Comparison of ENCODE assay signal across 7 mouse cellular contexts in the genomic region with DNA sequence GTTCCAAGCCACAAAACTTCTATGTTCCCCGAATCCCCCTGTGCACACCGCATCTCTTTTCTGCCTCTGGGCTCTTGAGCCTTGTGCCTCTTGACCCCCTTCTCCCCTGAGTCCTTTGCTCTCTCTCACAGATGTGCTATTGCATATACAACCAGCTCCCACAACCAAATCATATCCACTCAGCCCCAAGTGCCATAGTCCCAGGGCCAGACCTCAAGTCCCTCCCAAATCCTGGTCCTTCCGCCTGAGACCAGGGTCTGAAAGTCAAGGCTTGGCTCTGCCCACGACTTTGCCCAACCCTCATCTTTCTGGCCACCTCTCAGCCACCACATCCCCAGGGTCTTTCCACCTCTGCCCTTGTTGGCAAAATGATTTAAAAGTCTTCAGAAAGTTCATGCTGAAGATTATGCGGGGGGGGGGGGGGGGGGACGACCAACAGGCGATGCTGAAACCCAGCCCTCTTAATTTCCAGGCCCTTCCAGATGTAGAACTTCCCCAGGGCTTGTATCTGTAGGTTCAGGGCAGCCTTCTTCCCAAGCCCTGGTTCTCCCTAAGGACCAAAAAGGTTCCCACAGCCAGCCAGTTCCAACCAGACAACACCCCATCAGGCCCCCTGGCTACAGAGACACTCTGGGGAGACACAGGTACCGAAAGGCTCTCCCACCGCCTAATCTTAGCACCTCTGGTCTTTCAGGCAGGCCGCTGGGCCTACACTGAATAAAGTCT. TPM values are rescaled to one million over a fixed set of nuclear protein-coding genes. Genes with fewer than 3 reads are reported as not detected.
A peak's percentile ranks its signal among the peaks of the same experiment; 100 is the strongest.
DNase-seq lines count a peak whose midpoint lies in the region; ATAC-seq and TF ChIP-seq lines count a peak whose summit lies in the region.

No protein-coding gene starts in this region.

- 19% methylated on average over 10 of the region's 10 CpGs for WGBS in forebrain, embryonic 10.5 days
- 10% methylated on average over 9 of the region's 10 CpGs for WGBS in intestine, postnatal 0 days
- 10% methylated on average over 10 of the region's 10 CpGs for WGBS in midbrain, embryonic 15.5 days

- H3K9ac ChIP-seq in intestine, postnatal 0 days (ENCODE audit: low read depth, low read length): peak overlapping the region; percentile 90
- H3K9ac ChIP-seq in midbrain, embryonic 15.5 days: peak overlapping the region; percentile 86

- H3K4me2 ChIP-seq in intestine, postnatal 0 days (replicated peaks; ENCODE audit: low read depth): peak overlapping the region; percentile 78
- peak overlapping the region; percentile 74 for H3K4me2 ChIP-seq in midbrain, embryonic 15.5 days

- peak overlapping the region; percentile 97 for H3K27ac ChIP-seq in forebrain, embryonic 10.5 days
- peak overlapping the region; percentile 97 for H3K27ac ChIP-seq in intestine, postnatal 0 days (ENCODE audit: low read depth, low read length)
- H3K27ac ChIP-seq in midbrain, embryonic 15.5 days: no peak overlapping the region

- peaks cover 17% of the 10 kb centered on the region for H3K27me3 ChIP-seq in forebrain, embryonic 10.5 days (ENCODE audit: poor library complexity, severe bottlenecking)
- H3K27me3 ChIP-seq in intestine, postnatal 0 days (replicated peaks; ENCODE audit: control insufficient read depth, insufficient read depth, low read length): no peaks in the 10 kb centered on the region
- no peaks in the 10 kb centered on the region for H3K27me3 ChIP-seq in midbrain, embryonic 15.5 days (replicated peaks)

- no peak for ATAC-seq in intestine, postnatal 0 days
- ATAC-seq in midbrain, embryonic 15.5 days (replicated peaks): no peak
- no peak for ATAC-seq in erythroid progenitor cell, adult 5-6 weeks (replicated peaks; ENCODE audit: low FRiP score, poor library complexity, severe bottlenecking)

- peak; percentile 25 for DNase-seq in ovary, postnatal 36 days (ENCODE audit: low spot score)
- DNase-seq in ovary, adult 18-20 months (ENCODE audit: low spot score): no peak
- DNase-seq in forebrain, embryonic 10.5 days (ENCODE audit: extremely low spot score, low spot score): peak; percentile 35
- DNase-seq in thymus, postnatal 0 days (ENCODE audit: low spot score): no peak

- H3K4me1 ChIP-seq in forebrain, embryonic 10.5 days: peaks cover 45% of the 10 kb centered on the region
- H3K4me1 ChIP-seq in intestine, postnatal 0 days (replicated peaks; ENCODE audit: control insufficient read depth, insufficient read depth, low read length): peaks cover 3% of the 10 kb centered on the region; the same call in 1 of the 2 replicates
- H3K4me1 ChIP-seq in midbrain, embryonic 15.5 days: peaks cover 40% of the 10 kb centered on the region

- peak overlapping the region; percentile 74 for H3K4me3 ChIP-seq in forebrain, embryonic 10.5 days
- peak overlapping the region; percentile 86 for H3K4me3 ChIP-seq in intestine, postnatal 0 days (ENCODE audit: low read depth, low read length)
- peak overlapping the region; percentile 87 for H3K4me3 ChIP-seq in midbrain, embryonic 15.5 days

- peaks cover 37% of the 10 kb centered on the region for H3K36me3 ChIP-seq in forebrain, embryonic 10.5 days (replicated peaks)
- peaks cover 16% of the 10 kb centered on the region for H3K36me3 ChIP-seq in intestine, postnatal 0 days (ENCODE audit: control insufficient read depth, insufficient read depth)
- H3K36me3 ChIP-seq in midbrain, embryonic 15.5 days (replicated peaks): peaks cover 9% of the 10 kb centered on the region; the same call in 1 of the 2 replicates

- no peak for TF ChIP-seq CTCF in intestine, postnatal 0 days (IDR thresholded peaks at IDR 0.05; ENCODE audit: low read depth)

- no peaks in the 10 kb centered on the region for H3K9me3 ChIP-seq in forebrain, embryonic 10.5 days
- no peaks in the 10 kb centered on the region for H3K9me3 ChIP-seq in intestine, postnatal 0 days (ENCODE audit: control insufficient read depth)
- H3K9me3 ChIP-seq in midbrain, embryonic 15.5 days: no peaks in the 10 kb centered on the region

RNA-seq across cellular contexts. Expression of gene Adcy6, which starts 1.7 kb away (rescaled TPM):
- polyA plus RNA-seq in forebrain, embryonic 10.5 days (2016; fragmentation: Nextera tagmentation; extraction: Ambion mirVana): 9.4 and 11.9 TPM in 2 replicates
- polyA plus RNA-seq in intestine, postnatal 0 days (2015; fragmentation: Nextera tagmentation; extraction: Ambion mirVana): 10.6 and 11.1 TPM in 2 replicates
- 14.0 and 15.2 TPM in 2 replicates for polyA plus RNA-seq in midbrain, embryonic 15.5 days (2015; fragmentation: Nextera tagmentation; extraction: Ambion mirVana)
- 12.6 and 17.0 TPM in 2 replicates for polyA plus RNA-seq in thymus, postnatal 0 days (2015; fragmentation: Nextera tagmentation; extraction: Ambion mirVana)
- 62.3 and 81.3 TPM in 2 replicates for total RNA-seq in erythroid progenitor cell, adult 5-6 weeks (2015; ENCODE audit: low replicate concordance)
- total RNA-seq in erythroid progenitor cell, adult 5-6 weeks (2017; ENCODE audit: low replicate concordance): 133 and 140 TPM in 2 replicates

RNA-seq across cellular contexts. Expression of gene Cacnb3, which starts 22.4 kb away (rescaled TPM):
- 19.9 and 21.7 TPM in 2 replicates for polyA plus RNA-seq in forebrain, embryonic 10.5 days (2016; fragmentation: Nextera tagmentation; extraction: Ambion mirVana)
- 9.3 and 10.3 TPM in 2 replicates for polyA plus RNA-seq in intestine, postnatal 0 days (2015; fragmentation: Nextera tagmentation; extraction: Ambion mirVana)
- polyA plus RNA-seq in midbrain, embryonic 15.5 days (2015; fragmentation: Nextera tagmentation; extraction: Ambion mirVana): 199 and 201 TPM in 2 replicates
- 8.5 and 9.6 TPM in 2 replicates for polyA plus RNA-seq in thymus, postnatal 0 days (2015; fragmentation: Nextera tagmentation; extraction: Ambion mirVana)
- total RNA-seq in erythroid progenitor cell, adult 5-6 weeks (2015; ENCODE audit: low replicate concordance): not detected in 2 replicates
- 0.77 TPM in 1 of 2 replicates, not detected in the other for total RNA-seq in erythroid progenitor cell, adult 5-6 weeks (2017; ENCODE audit: low replicate concordance)

RNA-seq across cellular contexts. Expression of gene 4930415O20Rik, which starts 37.4 kb away (rescaled TPM):
- polyA plus RNA-seq in forebrain, embryonic 10.5 days (2016; fragmentation: Nextera tagmentation; extraction: Ambion mirVana): 0.29 TPM in 1 of 2 replicates, not detected in the other
- not detected in 2 replicates for polyA plus RNA-seq in intestine, postnatal 0 days (2015; fragmentation: Nextera tagmentation; extraction: Ambion mirVana)
- 0.44 and 0.46 TPM in 2 replicates for polyA plus RNA-seq in midbrain, embryonic 15.5 days (2015; fragmentation: Nextera tagmentation; extraction: Ambion mirVana)
- not detected in 2 replicates for polyA plus RNA-seq in thymus, postnatal 0 days (2015; fragmentation: Nextera tagmentation; extraction: Ambion mirVana)
- not detected in 2 replicates for total RNA-seq in erythroid progenitor cell, adult 5-6 weeks (2015; ENCODE audit: low replicate concordance)
- total RNA-seq in erythroid progenitor cell, adult 5-6 weeks (2017; ENCODE audit: low replicate concordance): not detected in 2 replicates

RNA-seq across cellular contexts. Expression of gene Ccnt1, which starts 37.5 kb away (rescaled TPM):
- polyA plus RNA-seq in forebrain, embryonic 10.5 days (2016; fragmentation: Nextera tagmentation; extraction: Ambion mirVana): 59.8 and 62.0 TPM in 2 replicates
- polyA plus RNA-seq in intestine, postnatal 0 days (2015; fragmentation: Nextera tagmentation; extraction: Ambion mirVana): 21.1 and 25.0 TPM in 2 replicates
- polyA plus RNA-seq in midbrain, embryonic 15.5 days (2015; fragmentation: Nextera tagmentation; extraction: Ambion mirVana): 71.7 and 72.6 TPM in 2 replicates
- polyA plus RNA-seq in thymus, postnatal 0 days (2015; fragmentation: Nextera tagmentation; extraction: Ambion mirVana): 51.1 and 55.8 TPM in 2 replicates
- 80.0 and 121 TPM in 2 replicates for total RNA-seq in erythroid progenitor cell, adult 5-6 weeks (2015; ENCODE audit: low replicate concordance)
- total RNA-seq in erythroid progenitor cell, adult 5-6 weeks (2017; ENCODE audit: low replicate concordance): 72.0 and 75.4 TPM in 2 replicates

RNA-seq across cellular contexts. Expression of gene Ddx23, which starts 54.5 kb away (rescaled TPM):
- 27.3 and 28.5 TPM in 2 replicates for polyA plus RNA-seq in forebrain, embryonic 10.5 days (2016; fragmentation: Nextera tagmentation; extraction: Ambion mirVana)
- polyA plus RNA-seq in intestine, postnatal 0 days (2015; fragmentation: Nextera tagmentation; extraction: Ambion mirVana): 9.0 and 11.7 TPM in 2 replicates
- 22.0 and 26.4 TPM in 2 replicates for polyA plus RNA-seq in midbrain, embryonic 15.5 days (2015; fragmentation: Nextera tagmentation; extraction: Ambion mirVana)
- polyA plus RNA-seq in thymus, postnatal 0 days (2015; fragmentation: Nextera tagmentation; extraction: Ambion mirVana): 23.5 and 26.4 TPM in 2 replicates
- total RNA-seq in erythroid progenitor cell, adult 5-6 weeks (2015; ENCODE audit: low replicate concordance): 24.5 and 26.0 TPM in 2 replicates
- total RNA-seq in erythroid progenitor cell, adult 5-6 weeks (2017; ENCODE audit: low replicate concordance): 49.9 and 91.9 TPM in 2 replicates

Comparison
In these comparisons a context has a peak if more than half of its experiments do, and no peak if none do; other contexts are left out.
1. DNase-seq: peak in ovary, postnatal 36 days (single experiment) and forebrain, embryonic 10.5 days (single experiment); none in ovary, adult 18-20 months (single experiment) and thymus, postnatal 0 days (single experiment).
2. Peak in every context shown above with its lines, with median percentiles within 50 percentile points of each other: H3K4me3 ChIP-seq.